In genomic region chr2:173052881-173053280, GRCm38 (mm10) we compare ENCODE assay signal across 18 mouse cellular contexts. TPM values are rescaled to one million over a fixed set of nuclear protein-coding genes. Genes with fewer than 3 reads are reported as not detected.
DNase-seq lines count a peak whose midpoint lies in the region; ATAC-seq lines count a peak whose summit lies in the region.
"Had no signal": no experiment of that assay in that cellular context is flagged by ENCODE, and none has a peak within 500 bp of the region (broad histone marks: within the 10 kb centered on the region; RNA-seq: fewer than 3 reads in every experiment).

No protein-coding gene starts in this region.

- H3K27me3 ChIP-seq in heart, embryonic 13.5 days (replicated peaks), result no peaks in the 10 kb centered on the region
- 0 out of 2 replicates have a peak, but pooled peaks cover 4% of the 10 kb centered on the region for H3K27me3 ChIP-seq in limb, embryonic 10.5 days (ENCODE audit: low read depth, poor library complexity, severe bottlenecking)
- H3K27me3 ChIP-seq: forebrain, embryonic 15.5 days; hindbrain, embryonic 15.5 days; midbrain, embryonic 13.5 days; Patski had no signal

- intact Hi-C loops in gastrocnemius, postnatal 14 days (cut with DNase I; ENCODE audit: low total_unique reads), result no loop called here

- H3K27ac ChIP-seq in heart, embryonic 13.5 days (replicated peaks), result no peak overlapping the region
- 0 out of 2 replicates have a peak overlapping the region, but pooled peaks have one; percentile 26 for H3K27ac ChIP-seq in limb, embryonic 10.5 days
- H3K27ac ChIP-seq: embryonic facial prominence, embryonic 10.5 days; forebrain, embryonic 15.5 days; hindbrain, embryonic 15.5 days; liver, embryonic 14.5 days; midbrain, embryonic 13.5 days had no signal

- ATAC-seq in heart, embryonic 13.5 days (ENCODE audit: extremely low read depth, insufficient number of reproducible peaks, low FRiP score, low TSS enrichment), result no peak
- ATAC-seq: forebrain, embryonic 15.5 days; intestine, postnatal 0 days; lung, postnatal 0 days; midbrain, embryonic 13.5 days; Patski had no signal

- peaks cover 71% of the 10 kb centered on the region for H3K4me1 ChIP-seq in heart, embryonic 13.5 days
- peaks cover 37% of the 10 kb centered on the region for H3K4me1 ChIP-seq in limb, embryonic 10.5 days
- H3K4me1 ChIP-seq: forebrain, embryonic 15.5 days; hindbrain, embryonic 15.5 days had no signal

- 82% methylated on average over 8 of the region's 8 CpGs for WGBS in heart, embryonic 13.5 days
- 95% methylated on average over 8 of the region's 8 CpGs for WGBS in limb, embryonic 10.5 days

- H3K4me2 ChIP-seq in heart, embryonic 13.5 days, result no peak overlapping the region
- H3K4me2 ChIP-seq: forebrain, embryonic 15.5 days; hindbrain, embryonic 15.5 days; midbrain, embryonic 13.5 days had no signal

- peak; percentile 14 for DNase-seq in gastrocnemius, postnatal 25 days
- no peak for DNase-seq in gastrocnemius, postnatal 14 days
- peak; percentile 12 for DNase-seq in thymus, postnatal 14 days
- DNase-seq in thymus, postnatal 4 days, result no peak
- DNase-seq in limb, embryonic 10.5 days (ENCODE audit: low spot score), result no peak
- DNase-seq in embryo, embryonic 11 days, result no peak
- DNase-seq: cerebellum, adult 9-11 months; left cerebral cortex, postnatal 4 days; retina, postnatal 1 day had no signal

- peak overlapping the region; percentile 58 for H3K9ac ChIP-seq in heart, embryonic 13.5 days
- H3K9ac ChIP-seq: forebrain, embryonic 15.5 days; hindbrain, embryonic 15.5 days; liver, embryonic 14.5 days; midbrain, embryonic 13.5 days had no signal

- H3K36me3 ChIP-seq in heart, embryonic 13.5 days, result no peaks in the 10 kb centered on the region
- H3K36me3 ChIP-seq in limb, embryonic 10.5 days, result no peaks in the 10 kb centered on the region
- H3K36me3 ChIP-seq: embryonic facial prominence, embryonic 10.5 days; forebrain, embryonic 15.5 days; hindbrain, embryonic 15.5 days; midbrain, embryonic 13.5 days had no signal

- H3K4me3 ChIP-seq in heart, embryonic 13.5 days, result no peak overlapping the region
- H3K4me3 ChIP-seq in limb, embryonic 10.5 days, result no peak overlapping the region
- H3K4me3 ChIP-seq: embryonic facial prominence, embryonic 10.5 days; forebrain, embryonic 15.5 days; hindbrain, embryonic 15.5 days; midbrain, embryonic 13.5 days had no signal

- H3K9me3 ChIP-seq in heart, embryonic 13.5 days, result no peaks in the 10 kb centered on the region
- no peaks in the 10 kb centered on the region for H3K9me3 ChIP-seq in limb, embryonic 10.5 days (replicated peaks)
- H3K9me3 ChIP-seq: embryonic facial prominence, embryonic 10.5 days; forebrain, embryonic 15.5 days; hindbrain, embryonic 15.5 days; midbrain, embryonic 13.5 days had no signal

RNA-seq across cellular contexts. Expression of gene Rbm38, which starts 32.6 kb away (rescaled TPM):
- total RNA-seq in gastrocnemius, postnatal 25 days (2021), result 100 to 1,000 TPM; 205 to 217 TPM
- 100 to 1,000 TPM; 132 to 175 TPM for total RNA-seq in gastrocnemius, postnatal 14 days (2021)
- 116 and 121 TPM in 2 replicates for polyA plus RNA-seq in heart, embryonic 13.5 days (2015; fragmentation: Nextera tagmentation; extraction: Ambion mirVana)
- 74.1 and 97.5 TPM in 2 replicates for polyA plus RNA-seq in limb, embryonic 10.5 days (2016; fragmentation: Nextera tagmentation; extraction: Ambion mirVana)

RNA-seq across cellular contexts. Expression of gene Rae1, which starts 53.0 kb away (rescaled TPM):
- 10 to 100 TPM; 11.8 to 12.7 TPM for total RNA-seq in gastrocnemius, postnatal 25 days (2021)
- total RNA-seq in gastrocnemius, postnatal 14 days (2021), result 10 to 100 TPM; 20.0 to 23.6 TPM
- 94.7 and 106 TPM in 2 replicates for polyA plus RNA-seq in heart, embryonic 13.5 days (2015; fragmentation: Nextera tagmentation; extraction: Ambion mirVana)
- polyA plus RNA-seq in limb, embryonic 10.5 days (2016; fragmentation: Nextera tagmentation; extraction: Ambion mirVana), result 179 and 196 TPM in 2 replicates

Comparison
In these comparisons a context has a peak if more than half of its experiments do, and no peak if none do; other contexts are left out.
1. DNase-seq: peak in gastrocnemius, postnatal 25 days (single experiment) and thymus, postnatal 14 days (single experiment); none in gastrocnemius, postnatal 14 days (single experiment), thymus, postnatal 4 days (single experiment), limb, embryonic 10.5 days (single experiment) and embryo, embryonic 11 days (single experiment).